Mouse (Mus musculus) cerebellum, adult 2 months (tissue): ENCODE measurements at regions not wholly inside any gene's neighbourhood (a gene's known extent, or its start where the extent isn't known, plus 50 kb on each side); places are given as distances from the start of the nearest gene placed in this dataset.

Source experiments
- DNase-seq, 2 experiments: peaks; one replicate each; pipeline ENCODE4 v3.0.0; 2021
- H3K27ac ChIP-seq: fragments of 200-500 bp; 2 replicates; pipeline ENCODE4 v1.5.1; 2012; ENCODE audit warnings: low read length, control low read depth, inconsistent platforms; ENCODE audit not compliant: insufficient read depth
- H3K27me3 ChIP-seq: fragments of 200-500 bp; 2 replicates; pipeline ENCODE4 v1.6.1; 2012; ENCODE audit warnings: inconsistent platforms, mild to moderate bottlenecking, low read length, moderate library complexity; ENCODE audit not compliant: control insufficient read depth, insufficient read depth
- H3K4me1 ChIP-seq: fragments of 200-500 bp; 2 replicates; pipeline ENCODE4 v1.6.1; 2011; ENCODE audit warnings: low read length; ENCODE audit not compliant: control insufficient read depth, insufficient read depth
- H3K4me3 ChIP-seq: fragments of 200-500 bp; replicated peaks from 2 replicates; pipeline ENCODE3; 2011; ENCODE audit warnings: mild to moderate bottlenecking, low read depth, low read length, control low read depth; ENCODE audit not compliant: insufficient read depth
- CTCF ChIP-seq: fragments of 200-500 bp; IDR thresholded peaks from 2 replicates; pipeline ENCODE4 v1.5.1; 2011; ENCODE audit warnings: low read depth, mild to moderate bottlenecking, control low read depth, low read length, moderate library complexity, borderline replicate concordance; ENCODE audit not compliant: insufficient read depth
- POLR2A ChIP-seq: fragments of 200-500 bp; IDR thresholded peaks from 2 replicates; pipeline ENCODE4 v1.6.1; 2011; ENCODE audit warnings: low read length, control low read depth, borderline replicate concordance; ENCODE audit not compliant: insufficient read depth
- WGBS: fragments of 180-500 bp; shearing (Covaris S2); methylation state at CpG from one replicate; pipeline ENCODE4 v1.1.7; 2018; 5-methylcytosine and 5-hydroxymethylcytosine counted together

GRCm38 (mm10) chr12:8856051-8856543, 65.4 kb upstream of the Laptm4a start:
- H3K27ac ChIP-seq, result no peak overlapping the region
- peaks cover 13% of the 10 kb centered on the region for H3K4me1 ChIP-seq
- WGBS, result 68% methylated on average over 1 of the region's 1 CpGs
- H3K4me3 ChIP-seq, result no peak overlapping the region
- TF ChIP-seq POLR2A (no peak), CTCF (no peak)
- no peaks in the 10 kb centered on the region for H3K27me3 ChIP-seq
- no peak for DNase-seq

DNA sequence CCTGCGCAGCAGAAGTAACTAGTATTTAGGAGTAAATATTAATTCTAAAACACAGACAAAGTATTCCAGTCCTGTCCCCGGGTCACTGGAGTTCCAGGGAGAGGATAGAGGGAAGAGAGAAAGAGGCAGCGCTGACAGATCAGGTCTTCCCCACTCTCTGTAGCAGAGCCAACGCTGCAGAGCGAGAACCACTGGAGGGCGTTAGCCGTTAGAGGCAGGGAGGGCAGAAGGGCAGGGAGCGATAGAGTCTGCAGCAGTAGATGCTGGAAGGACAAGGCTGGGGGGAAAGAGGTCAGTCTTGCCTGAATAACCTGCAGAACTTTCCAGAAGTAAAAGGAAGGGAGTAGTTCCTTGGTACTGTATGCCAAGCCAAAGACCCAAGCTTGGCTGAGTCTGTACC, 64.2 kb upstream of the Laptm4a start:
- H3K27me3 ChIP-seq, result no peaks in the 10 kb centered on the region
- no peak for DNase-seq
- no peak overlapping the region for H3K27ac ChIP-seq
- H3K4me1 ChIP-seq, result peaks cover 13% of the 10 kb centered on the region
- TF ChIP-seq POLR2A, result no peak
- no peak for TF ChIP-seq CTCF
- H3K4me3 ChIP-seq, result no peak overlapping the region
- WGBS, result 82% methylated on average over 8 of the region's 8 CpGs

DNA sequence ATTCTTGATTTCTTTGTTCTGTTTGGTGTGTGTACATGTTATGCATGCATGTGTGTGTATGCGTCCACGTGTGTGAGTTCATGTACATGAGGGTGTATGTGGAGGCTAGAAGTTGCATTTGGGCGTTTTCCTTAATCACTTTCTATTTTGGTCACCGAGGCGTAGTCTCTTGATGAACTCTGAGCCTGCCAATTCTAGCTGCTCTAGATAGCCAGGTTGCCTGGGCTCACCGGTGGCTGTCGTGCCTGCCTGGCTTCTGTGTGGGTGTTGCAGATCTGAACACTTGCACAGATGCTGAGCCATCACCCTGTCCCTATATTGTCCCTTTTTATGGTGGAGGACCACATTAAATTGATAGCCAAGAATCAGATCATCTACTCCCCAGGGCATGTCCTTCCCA, 62.7 kb upstream of the Laptm4a start:
- H3K4me3 ChIP-seq, result no peak overlapping the region
- WGBS, result 19% methylated on average over 7 of the region's 7 CpGs
- peak; percentile 44 to 64 for DNase-seq
- TF ChIP-seq POLR2A (no peak), CTCF (no peak)
- no peak overlapping the region for H3K27ac ChIP-seq
- peaks cover 13% of the 10 kb centered on the region for H3K4me1 ChIP-seq
- no peaks in the 10 kb centered on the region for H3K27me3 ChIP-seq

DNA sequence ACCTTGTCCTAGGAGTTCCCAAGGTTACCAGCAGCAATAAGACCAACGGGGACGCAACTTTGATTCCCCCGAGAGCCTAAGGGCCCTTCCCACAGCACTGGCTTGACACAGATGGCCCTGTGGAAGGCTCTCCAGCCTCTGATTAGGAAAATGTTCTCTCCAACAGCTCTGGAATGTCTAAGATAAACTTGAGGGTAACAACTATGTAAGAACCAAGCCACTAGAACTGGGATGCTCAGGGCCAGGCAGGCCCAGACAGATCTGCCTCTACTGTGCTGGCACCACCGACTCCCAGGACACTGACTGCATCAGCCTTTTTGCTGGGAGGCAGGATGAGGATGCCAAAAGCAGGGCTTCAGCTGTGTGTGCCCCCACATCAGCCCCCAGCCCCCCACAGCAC, 61.9 kb upstream of the Laptm4a start:
- WGBS, result 90% methylated on average over 4 of the region's 4 CpGs
- no peak for DNase-seq

DNA sequence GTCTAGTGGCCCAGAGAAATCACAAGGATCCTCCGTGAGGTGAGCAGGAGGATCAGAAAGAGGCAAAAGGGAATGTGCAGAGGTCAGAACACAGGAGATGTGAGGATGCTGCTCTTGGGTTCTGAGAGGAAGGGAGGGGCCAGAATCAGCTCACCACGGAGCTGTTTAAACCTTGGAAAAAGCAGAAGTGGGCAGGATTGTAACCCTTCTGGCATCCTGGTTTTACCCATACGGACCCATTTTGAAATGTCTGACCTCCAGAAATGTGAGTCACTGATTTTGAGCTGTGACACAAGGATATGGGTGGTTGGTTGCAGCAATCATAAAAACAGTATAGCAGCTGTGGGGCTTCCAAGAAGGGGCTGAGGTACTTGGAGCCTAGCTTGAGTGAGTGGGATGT, 56.6 kb upstream of the Laptm4a start:
- H3K27ac ChIP-seq, result no peak overlapping the region
- DNase-seq, result no peak
- WGBS, result 81% methylated on average over 3 of the region's 3 CpGs
- H3K27me3 ChIP-seq, result no peaks in the 10 kb centered on the region
- no peaks in the 10 kb centered on the region for H3K4me1 ChIP-seq
- TF ChIP-seq CTCF, result no peak
- TF ChIP-seq POLR2A, result no peak
- no peak overlapping the region for H3K4me3 ChIP-seq

More for the DNA sequence above, 61.9 kb upstream of the Laptm4a start:
- H3K27ac ChIP-seq, result no peak overlapping the region
- no peaks in the 10 kb centered on the region for H3K27me3 ChIP-seq
- H3K4me1 ChIP-seq, result peaks cover 13% of the 10 kb centered on the region
- H3K4me3 ChIP-seq, result no peak overlapping the region
- no peak for TF ChIP-seq POLR2A
- TF ChIP-seq CTCF, result no peak

DNA sequence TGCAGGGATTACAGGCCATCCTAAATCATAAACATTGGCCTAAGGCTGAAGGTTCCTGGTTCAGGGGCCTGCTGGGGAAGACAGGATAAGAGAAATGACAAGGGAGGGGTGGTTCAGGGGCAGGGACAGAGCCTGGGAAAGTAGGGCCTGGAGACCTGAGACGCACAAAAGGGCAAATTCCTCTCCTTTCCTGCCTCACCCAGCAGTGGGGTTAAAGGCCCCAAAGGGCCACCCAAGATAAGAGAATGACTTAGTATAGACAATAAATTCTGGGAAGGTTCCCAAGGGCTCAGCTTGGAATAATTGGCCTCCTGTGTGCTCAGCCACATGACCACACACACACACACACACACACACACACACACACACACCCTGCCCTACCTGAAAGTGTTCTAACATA, 56.2 kb upstream of the Laptm4a start:
- Histone ChIP-seq H3K27ac (no peak overlapping the region), H3K4me3 (no peak overlapping the region), H3K4me1 (no peaks in the 10 kb centered on the region), H3K27me3 (no peaks in the 10 kb centered on the region)
- no peak for DNase-seq
- 95% methylated on average over 1 of the region's 1 CpGs for WGBS
- TF ChIP-seq CTCF (no peak), POLR2A (no peak)

GRCm38 (mm10) chr12:8867104-8867503, 54.4 kb upstream of the Laptm4a start:
- 33% methylated on average over 1 of the region's 1 CpGs for WGBS
- no peak overlapping the region for H3K4me3 ChIP-seq
- DNase-seq, result no peak
- H3K27me3 ChIP-seq, result no peaks in the 10 kb centered on the region
- H3K4me1 ChIP-seq, result no peaks in the 10 kb centered on the region
- no peak overlapping the region for H3K27ac ChIP-seq
- TF ChIP-seq POLR2A, result no peak
- TF ChIP-seq CTCF, result no peak

DNA sequence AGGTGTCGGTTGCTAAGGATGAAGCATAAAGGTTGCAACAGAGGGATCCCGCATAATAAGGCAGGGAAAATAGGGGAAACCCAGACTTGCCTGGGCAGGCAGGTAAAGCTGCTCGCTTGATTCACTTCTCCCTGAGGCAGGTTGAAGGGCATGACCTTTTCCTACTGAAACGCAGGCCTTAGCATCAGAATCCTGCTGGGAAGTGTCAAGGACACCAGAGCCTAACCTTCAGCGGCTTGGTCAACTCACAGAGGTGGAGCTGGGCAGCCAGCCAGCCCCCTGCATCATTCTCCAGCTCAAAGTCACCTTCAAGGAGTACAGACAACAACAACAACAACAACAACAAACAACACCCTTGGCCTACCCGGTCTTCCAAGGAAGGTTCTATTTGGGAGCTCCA, 52.8 kb upstream of the Laptm4a start:
- H3K27ac ChIP-seq, result no peak overlapping the region
- no peak for DNase-seq
- no peak overlapping the region for H3K4me3 ChIP-seq
- TF ChIP-seq POLR2A (no peak), CTCF (no peak)
- H3K27me3 ChIP-seq, result no peaks in the 10 kb centered on the region
- WGBS, result 79% methylated on average over 6 of the region's 6 CpGs
- H3K4me1 ChIP-seq, result no peaks in the 10 kb centered on the region

DNA sequence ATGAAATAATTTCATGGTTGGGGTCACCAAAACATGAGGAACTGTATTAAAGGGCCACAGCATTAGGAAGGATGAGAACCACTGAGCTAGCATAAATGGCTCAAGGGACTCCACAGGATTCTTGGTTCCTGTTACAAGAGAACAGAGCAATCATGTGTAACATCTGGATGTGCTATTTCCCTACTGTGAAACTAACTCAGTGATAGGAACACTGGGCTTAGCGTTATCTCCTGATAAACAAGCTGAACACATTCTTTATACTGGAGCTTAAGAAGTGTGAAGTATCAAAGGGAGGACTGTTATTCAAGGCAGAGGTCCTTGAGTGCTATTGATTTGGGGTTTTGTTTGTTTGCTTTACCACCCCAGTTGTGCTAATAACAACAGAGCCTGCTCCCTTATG, 52.3 kb upstream of the Laptm4a start:
- TF ChIP-seq CTCF, result no peak
- H3K4me3 ChIP-seq, result no peak overlapping the region
- H3K4me1 ChIP-seq, result no peaks in the 10 kb centered on the region
- H3K27ac ChIP-seq, result no peak overlapping the region
- no peaks in the 10 kb centered on the region for H3K27me3 ChIP-seq
- WGBS, result 70% methylated on average over 1 of the region's 1 CpGs
- DNase-seq, result no peak
